Mouse (Mus musculus) adrenal gland, adult 2 months (tissue): ENCODE results near the gene Fsd2. TPM values are rescaled to one million over a fixed set of nuclear protein-coding genes. Genes with fewer than 3 reads are reported as not detected.

Source experiments
- DNase-seq: peaks from one replicate; pipeline ENCODE4 v3.0.0; 2021
- long read RNA-seq: library from polyadenylated mRNA; stranded (forward); transcript quantifications from one replicate; pipeline ENCODE4 v2.0.0, GENCODE M21; 2021
- polyA plus RNA-seq: library from polyadenylated mRNA; depleted of rRNA; stranded (reverse); fragments of >200 nt; gene quantifications from 2 replicates; pipeline ENCODE4 v1.2.3, GENCODE M21; 2012; rRNA removed
- total RNA-seq, 2 experiments: library from RNA; stranded (reverse); gene quantifications; 2 replicates each; pipeline ENCODE4 v1.2.3; 2021

The Fsd2 gene
- 1 to 10 TPM; 1.2 to 1.7 TPM for total RNA-seq
- 0.51 and 0.61 TPM in 2 replicates for polyA plus RNA-seq
- long read RNA-seq, partial matches to known transcripts: 3 of 3 reads
- long read RNA-seq, other reads (novel, unspliced or antisense): 0 of 3 reads

GRCm38 (mm10) chr7:81566892-81567291 is at the start of gene Fsd2:
Fsd2 (minus strand) TSS chr7:81566944.
- no peak for DNase-seq

- no peak for DNase-seq
Observed at GRCm38 (mm10) chr7:81615031-81615430, 48.3 kb upstream of the Fsd2 start.

GRCm38 (mm10) chr7:81612856-81613635 is 46.3 kb upstream of the Fsd2 start:
- DNase-seq: no peak

- peak; percentile 9 for DNase-seq
Observed at GRCm38 (mm10) chr7:81610125-81610524, 43.4 kb upstream of the Fsd2 start.

GRCm38 (mm10) chr7:81606452-81606851 is 39.7 kb upstream of the Fsd2 start:
- DNase-seq: no peak

- DNase-seq: no peak
Observed at GRCm38 (mm10) chr7:81605489-81605888, 38.7 kb upstream of the Fsd2 start.

- no peak for DNase-seq
Observed at GRCm38 (mm10) chr7:81604991-81605390, 38.2 kb upstream of the Fsd2 start.

- no peak for DNase-seq
Observed at GRCm38 (mm10) chr7:81599379-81600280, 32.9 kb upstream of the Fsd2 start.

- no peak for DNase-seq
Observed at GRCm38 (mm10) chr7:81597660-81598059, 30.9 kb upstream of the Fsd2 start.

- no peak for DNase-seq
Observed at GRCm38 (mm10) chr7:81596086-81596485, 29.3 kb upstream of the Fsd2 start.

GRCm38 (mm10) chr7:81595056-81595455 is 28.3 kb upstream of the Fsd2 start:
- no peak for DNase-seq

GRCm38 (mm10) chr7:81593387-81593786 is 26.6 kb upstream of the Fsd2 start:
- no peak for DNase-seq

- no peak for DNase-seq
Observed at GRCm38 (mm10) chr7:81592686-81593085, 25.9 kb upstream of the Fsd2 start.

GRCm38 (mm10) chr7:81587238-81587637 is 20.5 kb upstream of the Fsd2 start:
- DNase-seq: no peak

GRCm38 (mm10) chr7:81585326-81585725 is 18.6 kb upstream of the Fsd2 start:
- DNase-seq: no peak

- DNase-seq: no peak
Observed at GRCm38 (mm10) chr7:81583512-81583911, 16.8 kb upstream of the Fsd2 start.

GRCm38 (mm10) chr7:81579312-81579711 is 12.6 kb upstream of the Fsd2 start:
- DNase-seq: no peak

GRCm38 (mm10) chr7:81578413-81578812 is 11.7 kb upstream of the Fsd2 start:
- DNase-seq: no peak

GRCm38 (mm10) chr7:81577872-81578271 is 11.1 kb upstream of the Fsd2 start:
- DNase-seq: no peak

- no peak for DNase-seq
Observed at GRCm38 (mm10) chr7:81575606-81576005, 8.9 kb upstream of the Fsd2 start.

GRCm38 (mm10) chr7:81573821-81574220 is 7.1 kb upstream of the Fsd2 start:
- DNase-seq: no peak

- peak; percentile 77 for DNase-seq
Observed at GRCm38 (mm10) chr7:81573397-81573796, 6.7 kb upstream of the Fsd2 start.
